Mouse (Mus musculus): ENCODE data around the gene Gng8. TPM values are rescaled to one million over a fixed set of nuclear protein-coding genes. Genes with fewer than 3 reads are reported as not detected.
A peak's percentile ranks its signal among the peaks of the same experiment; 100 is the strongest.

The Gng8 gene
- total and polyA plus RNA-seq, 2 experiments from 2014 or later = 16.4 TPM; not detected in 1

- Histone ChIP-seq H3K4me3 (ENCODE audit: low read depth, low read length) (peak overlapping the region; percentile 84), H3K27me3 (ENCODE audit: insufficient read depth, low read length) (no peaks in the 10 kb centered on the region), H3K4me1 (ENCODE audit: insufficient read depth) (peaks cover 16% of the 10 kb centered on the region), H3K9me3 (ENCODE audit: low read length) (no peaks in the 10 kb centered on the region), H3K4me2 (ENCODE audit: low read depth) (peak overlapping the region; percentile 92), H3K9ac (peak overlapping the region; percentile 67), H3K27ac (ENCODE audit: low read depth, low read length) (peak overlapping the region; percentile 100), H3K36me3 (ENCODE audit: insufficient read depth) (peaks cover 30% of the 10 kb centered on the region)
- ATAC-seq (no peak), DNase-seq (no peak)
- no peak for TF ChIP-seq CTCF (IDR thresholded peaks at IDR 0.05; ENCODE audit: low read depth)
- WGBS = 17% methylated on average over 6 of the region's 6 CpGs
These were observed 30.3 kb downstream of the Gng8 start for GRCm38 (mm10) chr7:16921881-16922335.

- ATAC-seq = no peak
- Histone ChIP-seq H3K4me1 (ENCODE audit: insufficient read depth) (peaks cover 16% of the 10 kb centered on the region), H3K27ac (ENCODE audit: low read depth, low read length) (peak overlapping the region; percentile 100), H3K4me2 (ENCODE audit: low read depth) (peak overlapping the region; percentile 92), H3K4me3 (ENCODE audit: low read depth, low read length) (peak overlapping the region; percentile 84), H3K9ac (peak overlapping the region; percentile 67), H3K27me3 (ENCODE audit: insufficient read depth, low read length) (no peaks in the 10 kb centered on the region), H3K36me3 (ENCODE audit: insufficient read depth) (peaks cover 24% of the 10 kb centered on the region), H3K9me3 (ENCODE audit: low read length) (no peaks in the 10 kb centered on the region)
- peak; percentile 35 for DNase-seq
- 25% methylated on average over 10 of the region's 10 CpGs for WGBS
- no peak for TF ChIP-seq CTCF (IDR thresholded peaks at IDR 0.05; ENCODE audit: low read depth)
These were observed 30.9 kb downstream of the Gng8 start for GRCm38 (mm10) chr7:16922360-16922973.

GRCm38 (mm10) chr7:16923283-16924036 is 31.9 kb downstream of the Gng8 start:
- no peak; the same call in 1 of the 2 replicates for TF ChIP-seq CTCF (IDR thresholded peaks at IDR 0.05; ENCODE audit: low read depth)
- ATAC-seq (peak; percentile 0), DNase-seq (no peak)
- peaks cover 14% of the 10 kb centered on the region for H3K36me3 ChIP-seq (ENCODE audit: insufficient read depth)
- H3K27me3 ChIP-seq (ENCODE audit: insufficient read depth, low read length) = no peaks in the 10 kb centered on the region
- H3K4me2 ChIP-seq (ENCODE audit: low read depth) = peak overlapping the region; percentile 92
- WGBS = under 1% methylated on average over 40 of the region's 57 CpGs
- no peaks in the 10 kb centered on the region for H3K9me3 ChIP-seq (ENCODE audit: low read length)
- peak overlapping the region; percentile 84 for H3K4me3 ChIP-seq (ENCODE audit: low read depth, low read length)
- peak overlapping the region; percentile 67 for H3K9ac ChIP-seq
- H3K27ac ChIP-seq (ENCODE audit: low read depth, low read length) = peak overlapping the region; percentile 100
- H3K4me1 ChIP-seq (ENCODE audit: insufficient read depth) = peaks cover 16% of the 10 kb centered on the region

- 2% methylated on average over 64 of the region's 64 CpGs for WGBS
These were observed 32.6 kb downstream of the Gng8 start, which contains the start of gene Calm3 for GRCm38 (mm10) chr7:16924037-16924834. Calm3 (minus strand) TSS chr7:16924114.

GRCm38 (mm10) chr7:16928341-16928740 is 36.8 kb downstream of the Gng8 start:
- H3K36me3 ChIP-seq (ENCODE audit: insufficient read depth) = no peaks in the 10 kb centered on the region
- no peak overlapping the region for H3K27ac ChIP-seq (ENCODE audit: low read depth, low read length)
- H3K9ac ChIP-seq = no peak overlapping the region
- no peaks in the 10 kb centered on the region for H3K9me3 ChIP-seq (ENCODE audit: low read length)
- H3K27me3 ChIP-seq (ENCODE audit: insufficient read depth, low read length) = no peaks in the 10 kb centered on the region
- H3K4me2 ChIP-seq (ENCODE audit: low read depth) = no peak overlapping the region
- ATAC-seq (no peak), DNase-seq (no peak)
- no peak for TF ChIP-seq CTCF (IDR thresholded peaks at IDR 0.05; ENCODE audit: low read depth)
- WGBS = 33% methylated on average over 2 of the region's 2 CpGs
- no peaks in the 10 kb centered on the region for H3K4me1 ChIP-seq (ENCODE audit: insufficient read depth)
- H3K4me3 ChIP-seq (ENCODE audit: low read depth, low read length) = no peak overlapping the region

More at GRCm38 (mm10) chr7:16924037-16924834, 32.6 kb downstream of the Gng8 start, which contains the start of gene Calm3:
- Histone ChIP-seq H3K27ac (ENCODE audit: low read depth, low read length) (peak within 1 kb of the TSS; percentile 100), H3K27me3 (ENCODE audit: insufficient read depth, low read length) (no peaks in the 10 kb centered on the region), H3K4me2 (ENCODE audit: low read depth) (peak within 1 kb of the TSS; percentile 92), H3K4me1 (ENCODE audit: insufficient read depth) (peaks cover 16% of the 10 kb centered on the region), H3K9ac (peak within 1 kb of the TSS; percentile 67), H3K9me3 (ENCODE audit: low read length) (no peaks in the 10 kb centered on the region), H3K36me3 (ENCODE audit: insufficient read depth) (0 out of 2 replicates have a peak, but pooled peaks cover 9% of the 10 kb centered on the region), H3K4me3 (ENCODE audit: low read depth, low read length) (peak within 1 kb of the TSS; percentile 84)
- ATAC-seq (peak; percentile 89), DNase-seq (peak; percentile 100)
- TF ChIP-seq CTCF (IDR thresholded peaks at IDR 0.05; ENCODE audit: low read depth) = peak; percentile 56

- no peak overlapping the region for H3K4me3 ChIP-seq (ENCODE audit: low read depth, low read length)
- 0% methylated on average over 1 of the region's 1 CpGs for WGBS
- no peak overlapping the region for H3K4me2 ChIP-seq (ENCODE audit: low read depth)
- DNase-seq = peak; percentile 88
- H3K27me3 ChIP-seq (ENCODE audit: insufficient read depth, low read length) = no peaks in the 10 kb centered on the region
- TF ChIP-seq CTCF (IDR thresholded peaks at IDR 0.05; ENCODE audit: low read depth) = peak; percentile 84
- no peak overlapping the region for H3K9ac ChIP-seq
- H3K9me3 ChIP-seq (ENCODE audit: low read length) = no peaks in the 10 kb centered on the region
- H3K27ac ChIP-seq (ENCODE audit: low read depth, low read length) = peak overlapping the region; percentile 57
- no peaks in the 10 kb centered on the region for H3K36me3 ChIP-seq (ENCODE audit: insufficient read depth)
- peak; percentile 21; the same call in 1 of the 2 replicates for ATAC-seq
- peaks cover 4% of the 10 kb centered on the region; the same call in 1 of the 2 replicates for H3K4me1 ChIP-seq (ENCODE audit: insufficient read depth)
These were observed 39.3 kb downstream of the Gng8 start for GRCm38 (mm10) chr7:16930850-16931249.

All from forebrain, postnatal 0 days (tissue).